8 mouse cellular contexts compared by ENCODE assay signal in the genomic region with DNA sequence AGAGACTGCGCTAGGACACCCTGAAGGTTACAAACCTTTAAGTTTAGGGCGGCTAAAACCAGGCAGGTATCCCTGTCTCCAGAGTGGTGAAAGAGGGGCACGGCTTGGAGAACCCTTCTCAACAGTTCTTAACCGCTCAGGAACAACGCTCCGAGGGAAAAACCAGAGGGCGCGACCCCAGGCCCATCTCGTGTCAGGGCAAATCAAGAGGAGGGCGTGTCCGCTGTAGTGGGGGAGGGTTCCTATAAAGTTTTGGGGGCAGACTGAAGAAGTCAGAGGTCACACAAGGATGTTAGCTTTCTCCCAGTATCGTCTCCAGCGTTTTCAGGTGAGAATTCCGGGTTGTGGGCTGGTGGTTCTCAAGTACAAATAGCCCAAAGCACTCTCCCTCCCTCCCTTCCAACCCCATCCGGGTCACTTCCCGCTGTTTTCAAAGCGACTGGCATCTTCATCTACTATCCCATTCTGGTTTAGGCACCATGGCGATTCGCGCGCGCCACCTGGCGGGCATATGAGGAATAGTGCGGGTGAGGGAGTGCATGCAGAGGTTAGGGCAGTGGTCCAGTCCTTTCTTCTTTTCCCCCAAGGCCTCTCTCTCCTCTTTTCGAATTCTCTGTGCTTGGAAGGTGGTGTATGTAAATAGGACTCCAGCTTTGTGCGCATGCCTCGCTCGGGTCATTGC. TPM values are rescaled to one million over a fixed set of nuclear protein-coding genes. Genes with fewer than 3 reads are reported as not detected.
DNase-seq lines count a peak whose midpoint lies in the region; ATAC-seq and TF ChIP-seq lines count a peak whose summit lies in the region.

TSS of gene Ccdc83 (minus strand) at position 489 of the 682 bp plus-strand sequence.

- H3K9me3 ChIP-seq in heart, embryonic 13.5 days, result no peaks in the 10 kb centered on the region
- no peaks in the 10 kb centered on the region for H3K9me3 ChIP-seq in kidney, postnatal 0 days (replicated peaks; ENCODE audit: low read length)

- peak within 1 kb of the TSS; percentile 77 for H3K9ac ChIP-seq in heart, embryonic 13.5 days
- no peak within 1 kb of the TSS for H3K9ac ChIP-seq in kidney, postnatal 0 days (ENCODE audit: low read depth, low read length)
- H3K9ac ChIP-seq in liver, adult 2 months (ENCODE audit: low read depth, low read length), result no peak within 1 kb of the TSS

- peak; percentile 99 for TF ChIP-seq CTCF in kidney, postnatal 0 days (IDR thresholded peaks at IDR 0.05; ENCODE audit: low read depth)
- TF ChIP-seq CTCF in liver, adult 2 months (IDR thresholded peaks at IDR 0.05; ENCODE audit: low read depth, low read length), result peak; percentile 98

- 5% methylated on average over 28 of the region's 28 CpGs for WGBS in heart, embryonic 13.5 days
- WGBS in kidney, postnatal 0 days, result 8% methylated on average over 28 of the region's 28 CpGs
- 6% methylated on average over 28 of the region's 28 CpGs for WGBS in liver, adult 2 months

- TF ChIP-seq POLR2A in liver, adult 2 months (IDR thresholded peaks at IDR 0.05; ENCODE audit: extremely low read depth, insufficient read depth, low read length), result no peak
- TF ChIP-seq POLR2A in myocyte (IDR thresholded peaks at IDR 0.05; ENCODE audit: insufficient read length, low read depth), result no peak

- no peaks in the 10 kb centered on the region for H3K79me2 ChIP-seq in liver, adult 2 months (ENCODE audit: control insufficient read depth, insufficient read depth, low read length)
- H3K79me2 ChIP-seq in myocyte (ENCODE audit: control insufficient read depth, insufficient read depth), result no peaks in the 10 kb centered on the region

- H3K4me3 ChIP-seq in brown adipose tissue, adult 24 weeks (ENCODE audit: insufficient read depth, low read depth, low read length), result peak within 1 kb of the TSS; percentile 22; the same call in 1 of the 2 replicates
- H3K4me3 ChIP-seq in heart, embryonic 13.5 days, result peak within 1 kb of the TSS; percentile 42
- H3K4me3 ChIP-seq in kidney, postnatal 0 days (replicated peaks; ENCODE audit: low read depth, low read length), result no peak within 1 kb of the TSS; the same call in 1 of the 2 replicates
- H3K4me3 ChIP-seq in liver, adult 2 months (ENCODE audit: insufficient read depth, low read depth, low read length), result no peak within 1 kb of the TSS
- H3K4me3 ChIP-seq in myocyte, result no peak within 1 kb of the TSS

- no peaks in the 10 kb centered on the region for H3K27me3 ChIP-seq in heart, embryonic 13.5 days (replicated peaks)
- no peaks in the 10 kb centered on the region for H3K27me3 ChIP-seq in kidney, postnatal 0 days (ENCODE audit: insufficient read depth, low read length)
- no peaks in the 10 kb centered on the region; the same call in 1 of the 2 replicates for H3K27me3 ChIP-seq in liver, adult 2 months (ENCODE audit: control insufficient read depth, insufficient read depth, low read length)
- no peaks in the 10 kb centered on the region for H3K27me3 ChIP-seq in myocyte (ENCODE audit: control insufficient read depth, insufficient read depth, insufficient read length)

- peak; percentile 93 for ATAC-seq in erythroid progenitor cell, adult 5-6 weeks (replicated peaks; ENCODE audit: low FRiP score, poor library complexity, severe bottlenecking)
- no peak for ATAC-seq in heart, embryonic 13.5 days (ENCODE audit: extremely low read depth, insufficient number of reproducible peaks, low FRiP score, low TSS enrichment)
- peak; percentile 85 for ATAC-seq in kidney, postnatal 0 days (replicated peaks; ENCODE audit: low FRiP score, low read depth)

- H3ac ChIP-seq in myocyte (ENCODE audit: control insufficient read depth, insufficient read length), result no peak within 1 kb of the TSS

- H3K36me3 ChIP-seq in heart, embryonic 13.5 days, result no peaks in the 10 kb centered on the region
- H3K36me3 ChIP-seq in kidney, postnatal 0 days (ENCODE audit: insufficient read depth, low read length), result no peaks in the 10 kb centered on the region
- H3K36me3 ChIP-seq in liver, adult 2 months (ENCODE audit: control insufficient read depth, insufficient read depth, low read length), result no peaks in the 10 kb centered on the region
- H3K36me3 ChIP-seq in myocyte (ENCODE audit: control insufficient read depth, insufficient read depth), result no peaks in the 10 kb centered on the region

- no peak within 1 kb of the TSS for H3K27ac ChIP-seq in brown adipose tissue, adult 24 weeks (replicated peaks; ENCODE audit: low read depth, low read length)
- H3K27ac ChIP-seq in heart, embryonic 13.5 days (replicated peaks), result no peak within 1 kb of the TSS
- H3K27ac ChIP-seq in kidney, postnatal 0 days, result no peak within 1 kb of the TSS
- H3K27ac ChIP-seq in liver, adult 2 months (replicated peaks; ENCODE audit: insufficient read depth, low read depth, low read length), result no peak within 1 kb of the TSS

- H3K4me2 ChIP-seq in heart, embryonic 13.5 days, result peak within 1 kb of the TSS; percentile 77
- H3K4me2 ChIP-seq in kidney, postnatal 0 days (ENCODE audit: low read length), result peak within 1 kb of the TSS; percentile 44
- peak within 1 kb of the TSS; percentile 57 for H3K4me2 ChIP-seq in myocyte (ENCODE audit: low read depth)

- no peaks in the 10 kb centered on the region for H3K4me1 ChIP-seq in brown adipose tissue, adult 24 weeks (ENCODE audit: control insufficient read depth, insufficient read depth, insufficient read length, low read length)
- H3K4me1 ChIP-seq in heart, embryonic 13.5 days, result peaks cover 4% of the 10 kb centered on the region; the same call in 1 of the 2 replicates
- no peaks in the 10 kb centered on the region for H3K4me1 ChIP-seq in kidney, postnatal 0 days (replicated peaks; ENCODE audit: insufficient read depth, low read length)
- no peaks in the 10 kb centered on the region; the same call in 1 of the 2 replicates for H3K4me1 ChIP-seq in liver, adult 2 months (ENCODE audit: control insufficient read depth, insufficient read depth, low read length)

- peak; percentile 87 for DNase-seq in CD4-positive, CD25-positive, alpha-beta regulatory T cell, adult 2 months (ENCODE audit: low read depth, low spot score)
- DNase-seq in kidney, postnatal 0 days (ENCODE audit: low spot score), result peak; percentile 92
- peak; percentile 25 for DNase-seq in liver, adult 2 months (ENCODE audit: extremely low read depth, low read depth, low spot score)
- peak; percentile 63 to 86 for DNase-seq in spleen, postnatal 4 days (ENCODE audit: low spot score in 2 of 2)

TF ChIP-seq in myocyte, 11 proteins besides CTCF, POLR2A, EP300 and RAD21:
- no peak for TF ChIP-seq TCF3 (IDR thresholded peaks at IDR 0.05; ENCODE audit: insufficient read length, low read depth)
- no peak for TF ChIP-seq POLR2AphosphoS2 (IDR thresholded peaks at IDR 0.05; ENCODE audit: insufficient read length, low read depth)
- no peak for TF ChIP-seq TCF12 (IDR thresholded peaks at IDR 0.05; ENCODE audit: insufficient read depth, poor library complexity, severe bottlenecking)
- TF ChIP-seq MAX (IDR thresholded peaks at IDR 0.05; ENCODE audit: low read depth), result no peak
- TF ChIP-seq MYOD1 (IDR thresholded peaks at IDR 0.05; ENCODE audit: control insufficient read depth in 1 of 3, insufficient read length in 2 of 3, low read depth in 2 of 3), result no peak
- no peak for TF ChIP-seq E2F4 (IDR thresholded peaks at IDR 0.05; ENCODE audit: insufficient read depth)
- no peak for TF ChIP-seq MYOG (IDR thresholded peaks at IDR 0.05; ENCODE audit: control insufficient read depth in 1 of 3, insufficient read depth in 1 of 3, insufficient read length in 2 of 3, low read depth in 2 of 3)
- no peak for TF ChIP-seq USF1 (IDR thresholded peaks at IDR 0.05; ENCODE audit: low read depth)
- no peak for TF ChIP-seq CEBPB (IDR thresholded peaks at IDR 0.05; ENCODE audit: insufficient read depth, poor library complexity, severe bottlenecking)
- TF ChIP-seq REST (IDR thresholded peaks at IDR 0.05; ENCODE audit: insufficient read depth, insufficient read length), result no peak
- TF ChIP-seq SRF (IDR thresholded peaks at IDR 0.05; ENCODE audit: control insufficient read depth, insufficient read length, low read depth), result no peak

RNA-seq across cellular contexts. Expression of gene Ccdc83, which starts in this region (rescaled TPM):
- not detected in 2 replicates for polyA plus RNA-seq in brown adipose tissue, adult 24 weeks (2012; ENCODE audit: insufficient read depth, insufficient read length, missing spikeins)
- not detected in 2 replicates for total RNA-seq in erythroid progenitor cell, adult 5-6 weeks (2015; ENCODE audit: low replicate concordance)
- total RNA-seq in erythroid progenitor cell, adult 5-6 weeks (2017; ENCODE audit: low replicate concordance), result not detected in 2 replicates
- polyA plus RNA-seq in heart, embryonic 13.5 days (2015; fragmentation: Nextera tagmentation; extraction: Ambion mirVana), result not detected in 2 replicates
- polyA plus RNA-seq in kidney, postnatal 0 days (2015; fragmentation: Nextera tagmentation; extraction: Ambion mirVana), result not detected in 2 replicates
- not detected in 2 replicates for total RNA-seq in liver, adult 2 months (2014; rRNA removed)
- not detected in 2 replicates for polyA plus RNA-seq in liver, adult 2 months (2012; rRNA removed)
- 0.10 TPM for polyA plus RNA-seq in myocyte (2012; fragmentation: generic; extraction: Trizol)

Comparison
In these comparisons a context has a peak if more than half of its experiments do, and no peak if none do; other contexts are left out.
1. Peak in ATAC-seq in erythroid progenitor cell, adult 5-6 weeks; RNA of the gene not detected or under 1 TPM.
2. Peak in DNase-seq, ATAC-seq and H3K4me2 ChIP-seq in kidney, postnatal 0 days; RNA of the gene not detected or under 1 TPM.
3. Peak in DNase-seq in liver, adult 2 months; RNA of the gene not detected or under 1 TPM.
4. DNase-seq: peak in every context shown above with its lines; median percentile 92 in kidney, postnatal 0 days; 87 in CD4-positive, CD25-positive, alpha-beta regulatory T cell, adult 2 months; 74 in spleen, postnatal 4 days; 25 in liver, adult 2 months.
5. H3K4me3 ChIP-seq: peak in brown adipose tissue, adult 24 weeks (single experiment) and heart, embryonic 13.5 days (single experiment); none in kidney, postnatal 0 days (single experiment), liver, adult 2 months (single experiment) and myocyte (single experiment).
6. Peak in every context shown above with its lines, with median percentiles within 50 percentile points of each other: H3K4me2 ChIP-seq.